Mouse (Mus musculus): ENCODE measurements at regions not wholly inside any gene's neighbourhood (a gene's known extent, or its start where the extent isn't known, plus 50 kb on each side); places are given as distances from the start of the nearest gene placed in this dataset.

DNA sequence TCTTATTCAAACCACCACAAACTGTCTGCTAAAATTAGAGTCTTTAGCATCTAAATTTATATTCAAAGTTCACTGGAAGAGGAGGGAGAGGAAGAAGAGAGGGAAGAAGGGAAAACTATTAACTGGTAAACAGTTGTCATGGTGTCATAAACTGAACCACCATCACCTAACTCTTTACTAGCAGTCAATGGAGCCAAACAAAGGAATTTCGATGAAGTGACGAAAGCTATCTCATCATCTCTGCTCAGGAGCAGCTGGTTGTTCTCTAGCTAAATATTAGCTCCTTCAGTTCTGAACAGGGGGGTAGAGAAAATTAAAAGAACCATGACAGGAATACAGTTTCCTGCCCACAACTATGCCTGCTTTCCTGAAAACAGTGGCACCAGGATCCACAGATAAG lies 608.9 kb upstream of the Map3k7 start:
- H3K4me1 ChIP-seq (replicated peaks; ENCODE audit: control insufficient read depth, insufficient read depth): no peaks in the 10 kb centered on the region
- H3K4me3 ChIP-seq (ENCODE audit: low read depth, low read length): no peak overlapping the region
- no peaks in the 10 kb centered on the region for H3K9me3 ChIP-seq (ENCODE audit: control insufficient read depth, low read length)
- no peak overlapping the region for H3K27ac ChIP-seq (replicated peaks)
- H3K4me2 ChIP-seq (replicated peaks; ENCODE audit: low read depth): no peak overlapping the region
- TF ChIP-seq EP300 (optimal IDR thresholded peaks at IDR 0.05) (no peak), CTCF (IDR thresholded peaks at IDR 0.05; ENCODE audit: low read depth) (no peak)
- WGBS: 77% methylated on average over 2 of the region's 2 CpGs
- H3K36me3 ChIP-seq (ENCODE audit: control insufficient read depth, insufficient read depth, low read length): no peaks in the 10 kb centered on the region
- H3K27me3 ChIP-seq (ENCODE audit: control insufficient read depth, insufficient read depth, low read length): no peaks in the 10 kb centered on the region
- ATAC-seq (ENCODE audit: low FRiP score, low TSS enrichment) (no peak), DNase-seq (ENCODE audit: low spot score) (no peak)
- H3K9ac ChIP-seq (ENCODE audit: low read length): no peak overlapping the region

DNA sequence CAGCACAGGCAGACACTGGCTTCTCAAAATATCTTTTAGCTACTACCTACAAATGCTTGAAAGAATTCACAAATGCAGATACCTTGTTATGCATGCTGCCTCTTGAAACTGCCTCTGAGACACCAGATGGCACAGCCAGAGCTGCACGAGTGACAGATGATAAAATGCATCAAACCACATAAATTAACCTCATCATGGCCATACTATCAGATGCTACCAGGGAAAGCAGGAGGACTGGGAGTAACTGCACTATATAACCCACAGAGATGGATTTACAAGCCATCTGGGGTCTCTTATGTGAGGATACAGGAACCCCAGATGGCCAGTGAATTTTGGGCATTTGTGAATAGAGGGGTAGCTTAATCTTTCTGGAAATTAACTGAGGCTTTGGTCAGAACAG lies 597.7 kb upstream of the Map3k7 start:
- no peak overlapping the region for H3K4me2 ChIP-seq (replicated peaks; ENCODE audit: low read depth)
- ATAC-seq (ENCODE audit: low FRiP score, low TSS enrichment) (no peak), DNase-seq (ENCODE audit: low spot score) (no peak)
- no peaks in the 10 kb centered on the region for H3K4me1 ChIP-seq (replicated peaks; ENCODE audit: control insufficient read depth, insufficient read depth)
- no peaks in the 10 kb centered on the region for H3K36me3 ChIP-seq (ENCODE audit: control insufficient read depth, insufficient read depth, low read length)
- H3K27me3 ChIP-seq (ENCODE audit: control insufficient read depth, insufficient read depth, low read length): no peaks in the 10 kb centered on the region
- no peaks in the 10 kb centered on the region for H3K9me3 ChIP-seq (ENCODE audit: control insufficient read depth, low read length)
- no peak overlapping the region for H3K9ac ChIP-seq (ENCODE audit: low read length)
- 47% methylated on average over 1 of the region's 1 CpGs for WGBS
- no peak for TF ChIP-seq EP300 (optimal IDR thresholded peaks at IDR 0.05)
- no peak for TF ChIP-seq CTCF (IDR thresholded peaks at IDR 0.05; ENCODE audit: low read depth)
- H3K27ac ChIP-seq (replicated peaks): no peak overlapping the region
- H3K4me3 ChIP-seq (ENCODE audit: low read depth, low read length): no peak overlapping the region

DNA sequence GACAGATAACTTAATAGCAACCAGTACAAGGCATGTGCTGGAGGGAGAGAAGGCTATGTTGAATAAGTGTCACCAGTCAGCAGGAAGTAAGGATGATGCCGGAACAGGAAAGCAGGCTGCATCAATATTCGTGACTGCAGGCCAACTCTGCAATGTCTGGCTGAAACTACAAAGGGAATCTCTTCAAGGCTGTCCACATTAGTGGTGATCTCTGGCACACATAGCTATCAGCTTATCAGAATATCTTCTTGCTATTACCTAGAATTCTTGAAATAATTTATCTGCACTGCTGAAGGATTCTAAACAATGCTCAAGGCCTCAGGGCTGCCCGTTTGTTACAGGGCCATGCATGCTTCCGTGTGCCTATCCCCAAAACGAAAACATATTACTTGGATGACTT lies 596.9 kb upstream of the Map3k7 start:
- no peaks in the 10 kb centered on the region for H3K36me3 ChIP-seq (ENCODE audit: control insufficient read depth, insufficient read depth, low read length)
- TF ChIP-seq EP300 (optimal IDR thresholded peaks at IDR 0.05) (no peak), CTCF (IDR thresholded peaks at IDR 0.05; ENCODE audit: low read depth) (no peak)
- no peak overlapping the region for H3K4me3 ChIP-seq (ENCODE audit: low read depth, low read length)
- H3K9ac ChIP-seq (ENCODE audit: low read length): no peak overlapping the region
- no peak for ATAC-seq (ENCODE audit: low FRiP score, low TSS enrichment)
- no peaks in the 10 kb centered on the region for H3K27me3 ChIP-seq (ENCODE audit: control insufficient read depth, insufficient read depth, low read length)
- no peaks in the 10 kb centered on the region for H3K4me1 ChIP-seq (replicated peaks; ENCODE audit: control insufficient read depth, insufficient read depth)
- H3K27ac ChIP-seq (replicated peaks): no peak overlapping the region
- H3K4me2 ChIP-seq (replicated peaks; ENCODE audit: low read depth): no peak overlapping the region
- no peaks in the 10 kb centered on the region for H3K9me3 ChIP-seq (ENCODE audit: control insufficient read depth, low read length)
- 68% methylated on average over 5 of the region's 5 CpGs for WGBS
- no peak for DNase-seq (ENCODE audit: low spot score)

DNA sequence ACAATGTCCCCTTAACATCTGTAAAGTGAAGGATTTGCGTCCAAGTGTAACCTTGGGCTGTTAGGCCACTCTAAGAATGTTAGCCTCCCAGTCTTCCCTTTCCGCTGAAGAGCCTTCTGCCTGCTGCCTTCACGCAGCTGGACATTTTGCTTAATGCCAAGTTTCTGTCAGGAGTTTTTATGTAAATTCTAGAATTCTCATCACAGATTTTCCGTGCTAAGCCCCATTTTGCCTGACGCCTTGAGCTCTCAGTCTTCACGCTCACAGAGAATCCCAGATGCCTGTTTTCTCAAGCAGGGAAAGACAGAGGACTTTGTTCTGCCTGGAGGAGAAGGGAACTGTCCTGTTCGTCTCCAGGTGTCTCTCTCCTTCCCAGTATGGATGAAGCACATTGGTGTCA lies 593.8 kb upstream of the Map3k7 start:
- Histone ChIP-seq H3K36me3 (ENCODE audit: control insufficient read depth, insufficient read depth, low read length) (no peaks in the 10 kb centered on the region), H3K4me2 (replicated peaks; ENCODE audit: low read depth) (no peak overlapping the region), H3K9ac (ENCODE audit: low read length) (no peak overlapping the region), H3K27ac (replicated peaks) (no peak overlapping the region), H3K4me1 (replicated peaks; ENCODE audit: control insufficient read depth, insufficient read depth) (no peaks in the 10 kb centered on the region), H3K4me3 (ENCODE audit: low read depth, low read length) (no peak overlapping the region), H3K27me3 (ENCODE audit: control insufficient read depth, insufficient read depth, low read length) (no peaks in the 10 kb centered on the region), H3K9me3 (ENCODE audit: control insufficient read depth, low read length) (no peaks in the 10 kb centered on the region)
- 58% methylated on average over 7 of the region's 7 CpGs for WGBS
- DNase-seq (ENCODE audit: low spot score): no peak
- TF ChIP-seq CTCF (IDR thresholded peaks at IDR 0.05; ENCODE audit: low read depth) (no peak), EP300 (optimal IDR thresholded peaks at IDR 0.05) (no peak)
- no peak for ATAC-seq (ENCODE audit: low FRiP score, low TSS enrichment)

DNA sequence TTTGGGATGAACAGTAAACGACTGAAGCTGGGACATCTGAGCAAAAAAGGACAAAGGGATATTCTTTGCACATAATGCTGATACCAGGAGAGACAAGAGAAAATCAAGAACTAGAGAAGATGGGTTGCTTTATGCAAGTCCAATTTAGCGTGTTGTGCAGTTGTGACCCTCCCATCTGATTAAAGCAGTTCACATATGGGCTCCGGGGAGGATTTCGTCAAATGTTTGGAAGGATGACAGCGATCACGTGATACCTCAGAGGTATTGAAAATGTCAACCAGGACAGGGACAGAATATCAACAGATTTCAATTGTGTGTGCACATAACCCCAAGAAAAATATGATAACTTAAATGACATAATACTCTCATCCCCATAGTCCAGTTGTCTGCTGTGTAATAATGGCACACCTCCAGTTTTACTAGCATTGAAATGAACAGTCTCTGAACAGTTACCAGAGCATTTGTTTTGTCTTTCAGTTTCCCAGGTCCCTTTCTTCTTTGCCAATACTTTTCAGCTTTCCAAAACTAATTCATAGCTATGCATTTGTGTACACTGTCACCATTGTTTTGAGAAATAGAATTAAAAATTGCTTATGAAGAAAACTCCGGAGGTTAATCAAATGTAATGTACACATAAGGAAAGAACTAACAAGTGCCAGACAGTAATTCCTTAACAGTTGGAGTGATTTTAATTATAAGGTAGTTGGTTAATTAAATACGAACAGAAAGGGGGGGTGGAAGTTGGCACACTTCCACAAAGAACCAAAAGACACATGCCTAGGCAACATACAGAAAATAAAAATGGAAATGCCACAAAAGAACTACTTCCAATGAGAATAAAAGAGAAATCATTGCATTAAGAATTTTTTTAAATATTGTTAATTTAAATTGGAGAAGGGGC lies 582.6 kb upstream of the Map3k7 start:
- no peak overlapping the region for H3K4me2 ChIP-seq (replicated peaks; ENCODE audit: low read depth)
- H3K9me3 ChIP-seq (ENCODE audit: control insufficient read depth, low read length): no peaks in the 10 kb centered on the region
- H3K27me3 ChIP-seq (ENCODE audit: control insufficient read depth, insufficient read depth, low read length): no peaks in the 10 kb centered on the region
- TF ChIP-seq EP300 (optimal IDR thresholded peaks at IDR 0.05) (no peak), CTCF (IDR thresholded peaks at IDR 0.05; ENCODE audit: low read depth) (no peak)
- no peak for DNase-seq (ENCODE audit: low spot score)
- H3K9ac ChIP-seq (ENCODE audit: low read length): no peak overlapping the region
- no peak for ATAC-seq (ENCODE audit: low FRiP score, low TSS enrichment)
- WGBS: 88% methylated on average over 8 of the region's 8 CpGs
- no peaks in the 10 kb centered on the region for H3K36me3 ChIP-seq (ENCODE audit: control insufficient read depth, insufficient read depth, low read length)
- no peak overlapping the region for H3K4me3 ChIP-seq (ENCODE audit: low read depth, low read length)
- H3K4me1 ChIP-seq (replicated peaks; ENCODE audit: control insufficient read depth, insufficient read depth): no peaks in the 10 kb centered on the region
- no peak overlapping the region for H3K27ac ChIP-seq (replicated peaks)

DNA sequence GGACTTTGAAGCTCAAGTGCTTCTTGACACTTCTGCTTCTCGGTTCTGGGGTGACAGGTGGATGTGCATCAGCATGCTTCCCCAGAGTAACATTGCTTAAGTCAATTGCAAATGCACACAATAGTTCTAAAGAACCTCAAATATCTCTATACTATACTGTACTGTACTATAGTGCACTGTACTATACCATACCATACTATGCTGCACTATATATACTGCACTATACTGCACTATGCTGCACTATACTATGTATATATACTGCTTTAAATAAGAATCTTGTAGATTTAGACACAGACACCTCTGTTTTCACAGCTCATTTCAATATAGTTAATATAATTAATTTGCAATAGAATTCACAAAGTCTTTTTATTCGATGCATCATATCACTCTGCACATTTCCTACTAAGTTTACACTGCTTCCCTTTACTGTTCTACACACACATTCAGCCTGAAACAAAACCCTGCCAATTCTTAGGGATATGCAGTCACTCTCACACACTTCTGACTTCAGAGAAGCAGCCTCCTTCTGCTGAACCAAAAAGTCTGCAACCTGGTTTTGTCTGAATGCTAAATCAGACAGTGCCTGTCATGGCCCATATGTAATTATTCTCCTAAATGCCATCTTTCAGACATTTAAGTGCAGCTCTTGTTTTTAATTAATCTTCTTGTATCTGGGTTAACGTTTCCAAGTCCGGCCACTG lies 570.8 kb upstream of the Map3k7 start:
- no peak overlapping the region for H3K27ac ChIP-seq (replicated peaks)
- H3K27me3 ChIP-seq (ENCODE audit: control insufficient read depth, insufficient read depth, low read length): no peaks in the 10 kb centered on the region
- no peaks in the 10 kb centered on the region for H3K9me3 ChIP-seq (ENCODE audit: control insufficient read depth, low read length)
- ATAC-seq (ENCODE audit: low FRiP score, low TSS enrichment) (no peak), DNase-seq (ENCODE audit: low spot score) (no peak)
- WGBS: 59% methylated on average over 4 of the region's 4 CpGs
- H3K4me2 ChIP-seq (replicated peaks; ENCODE audit: low read depth): no peak overlapping the region
- H3K4me3 ChIP-seq (ENCODE audit: low read depth, low read length): no peak overlapping the region
- TF ChIP-seq EP300 (optimal IDR thresholded peaks at IDR 0.05) (no peak), CTCF (IDR thresholded peaks at IDR 0.05; ENCODE audit: low read depth) (no peak)
- H3K36me3 ChIP-seq (ENCODE audit: control insufficient read depth, insufficient read depth, low read length): no peaks in the 10 kb centered on the region
- no peak overlapping the region for H3K9ac ChIP-seq (ENCODE audit: low read length)
- no peaks in the 10 kb centered on the region for H3K4me1 ChIP-seq (replicated peaks; ENCODE audit: control insufficient read depth, insufficient read depth)
